Mouse (Mus musculus): ENCODE data around the gene Srp54c. TPM values are rescaled to one million over a fixed set of nuclear protein-coding genes. Genes with fewer than 3 reads are reported as not detected.
"Not testable (repeated sequence)": the region's sequence is repeated elsewhere in the genome, so short reads cannot be mapped to it uniquely, and the experiment has no call there.

The Srp54c gene
- 10 to 100 TPM; 27.2 to 31.5 TPM for total RNA-seq (2021)

GRCm38 (mm10) chr12:55229626-55230519 lies at the start of gene Srp54c:
Gene Srp54c, plus strand, starts transcription at chr12:55230168.
- DNase-seq, result not testable (repeated sequence)

- not testable (repeated sequence) for DNase-seq
These were observed 42.3 kb upstream of the Srp54c start for GRCm38 (mm10) chr12:55187686-55188085.

- DNase-seq, result not testable (repeated sequence)
These were observed 40.8 kb upstream of the Srp54c start for GRCm38 (mm10) chr12:55189127-55189526.

- not testable (repeated sequence) for DNase-seq
These were observed 30.7 kb upstream of the Srp54c start, which contains the start of gene 1700047I17Rik2 for GRCm38 (mm10) chr12:55199306-55199705. Gene 1700047I17Rik2, plus strand, starts transcription at chr12:55199592.

- not testable (repeated sequence) for DNase-seq
These were observed 30.2 kb upstream of the Srp54c start for GRCm38 (mm10) chr12:55199799-55200198.

GRCm38 (mm10) chr12:55212944-55213343 lies 17.0 kb upstream of the Srp54c start:
- not testable (repeated sequence) for DNase-seq

- not testable (repeated sequence) for DNase-seq
These were observed 523 bp downstream of the Srp54c start for GRCm38 (mm10) chr12:55230520-55230861.

GRCm38 (mm10) chr12:55242243-55242642 lies 12.3 kb downstream of the Srp54c start:
- DNase-seq, result not testable (repeated sequence)

GRCm38 (mm10) chr12:55261950-55262349 lies 32.0 kb downstream of the Srp54c start:
- DNase-seq, result not testable (repeated sequence)

- not testable (repeated sequence) for DNase-seq
These were observed 33.4 kb downstream of the Srp54c start for GRCm38 (mm10) chr12:55263385-55263784.

- DNase-seq, result no peak
These were observed 42.3 kb downstream of the Srp54c start for GRCm38 (mm10) chr12:55272243-55272642.

- DNase-seq, result not testable (repeated sequence)
These were observed 47.6 kb downstream of the Srp54c start for GRCm38 (mm10) chr12:55277583-55277982.

- DNase-seq, result no peak
These were observed 68.1 kb downstream of the Srp54c start for GRCm38 (mm10) chr12:55298112-55298511.

- no peak for DNase-seq
These were observed 69.4 kb downstream of the Srp54c start, which contains the start of gene 1110008L16Rik for GRCm38 (mm10) chr12:55299336-55299735. Gene 1110008L16Rik, plus strand, starts transcription at chr12:55299577.

GRCm38 (mm10) chr12:55300820-55301351 lies 70.9 kb downstream of the Srp54c start:
- no peak for DNase-seq

GRCm38 (mm10) chr12:55301472-55302300 lies 71.7 kb downstream of the Srp54c start:
- no peak for DNase-seq

GRCm38 (mm10) chr12:55302485-55303441 lies 72.8 kb downstream of the Srp54c start, which contains the start of gene Ppp2r3c:
Gene Ppp2r3c, minus strand, starts transcription at chr12:55302998.
- DNase-seq, result peak; percentile 91

GRCm38 (mm10) chr12:55306371-55306770 lies 76.4 kb downstream of the Srp54c start:
- DNase-seq, result no peak

- no peak for DNase-seq
These were observed 77.6 kb downstream of the Srp54c start for GRCm38 (mm10) chr12:55307566-55307965.

GRCm38 (mm10) chr12:55308731-55309130 lies 78.8 kb downstream of the Srp54c start:
- no peak for DNase-seq

GRCm38 (mm10) chr12:55309501-55309900 lies 79.5 kb downstream of the Srp54c start:
- no peak for DNase-seq
